Mouse (Mus musculus): ENCODE measurements around the gene Serhl.

Serhl gene

DNA sequence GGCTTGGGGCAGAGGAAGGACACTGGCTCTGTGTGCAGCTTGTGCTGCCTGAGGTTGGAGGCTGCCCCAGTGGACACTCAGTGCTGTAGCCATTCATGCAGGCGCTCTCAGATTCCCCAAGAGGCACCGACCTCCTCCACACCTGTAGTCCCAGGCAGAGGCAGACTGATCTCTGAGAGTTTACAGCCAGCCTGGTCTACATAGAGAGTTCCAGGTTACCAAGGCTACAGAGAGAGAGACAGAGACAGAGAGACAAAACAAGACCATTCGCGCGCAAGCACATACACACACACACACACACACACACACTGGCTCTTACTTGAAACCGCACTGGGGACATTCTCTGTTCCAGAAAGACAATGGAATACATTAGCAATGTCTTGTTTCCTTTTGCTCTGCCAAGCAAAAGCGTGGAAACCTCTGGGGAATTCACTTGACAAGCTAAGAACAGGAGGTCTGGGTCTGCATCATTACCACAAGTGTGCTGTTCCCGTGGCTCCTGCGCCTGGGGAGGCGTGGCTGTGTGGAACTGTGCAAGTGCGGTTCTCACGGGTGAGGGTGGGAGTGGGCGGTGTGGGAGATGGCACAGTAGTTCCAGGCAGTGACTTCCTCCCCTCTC lies 5.2 kb upstream of the Serhl start:
- DNase-seq (ENCODE audit: low spot score): no peak

DNA sequence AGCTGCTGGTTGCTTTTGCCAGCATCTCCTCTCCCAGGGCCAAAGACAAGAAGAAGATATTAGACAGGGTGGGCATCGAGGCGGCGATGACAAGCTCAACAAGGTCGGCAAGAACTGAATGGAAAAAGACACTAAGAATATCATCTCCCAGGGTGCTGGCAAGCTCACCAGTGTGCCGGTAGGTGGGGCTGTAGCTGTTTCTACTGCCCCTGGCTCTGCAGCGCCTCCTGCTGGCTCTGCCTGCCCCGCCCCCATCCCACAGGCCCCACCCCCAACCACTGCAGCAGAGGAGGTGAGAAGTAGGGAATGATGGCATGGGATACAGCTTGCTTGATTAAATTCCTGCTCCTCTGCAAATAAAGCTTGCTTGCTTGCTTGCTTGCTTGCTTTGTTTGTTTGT lies 3.4 kb upstream of the Serhl start:
- DNase-seq (ENCODE audit: low spot score): no peak

DNA sequence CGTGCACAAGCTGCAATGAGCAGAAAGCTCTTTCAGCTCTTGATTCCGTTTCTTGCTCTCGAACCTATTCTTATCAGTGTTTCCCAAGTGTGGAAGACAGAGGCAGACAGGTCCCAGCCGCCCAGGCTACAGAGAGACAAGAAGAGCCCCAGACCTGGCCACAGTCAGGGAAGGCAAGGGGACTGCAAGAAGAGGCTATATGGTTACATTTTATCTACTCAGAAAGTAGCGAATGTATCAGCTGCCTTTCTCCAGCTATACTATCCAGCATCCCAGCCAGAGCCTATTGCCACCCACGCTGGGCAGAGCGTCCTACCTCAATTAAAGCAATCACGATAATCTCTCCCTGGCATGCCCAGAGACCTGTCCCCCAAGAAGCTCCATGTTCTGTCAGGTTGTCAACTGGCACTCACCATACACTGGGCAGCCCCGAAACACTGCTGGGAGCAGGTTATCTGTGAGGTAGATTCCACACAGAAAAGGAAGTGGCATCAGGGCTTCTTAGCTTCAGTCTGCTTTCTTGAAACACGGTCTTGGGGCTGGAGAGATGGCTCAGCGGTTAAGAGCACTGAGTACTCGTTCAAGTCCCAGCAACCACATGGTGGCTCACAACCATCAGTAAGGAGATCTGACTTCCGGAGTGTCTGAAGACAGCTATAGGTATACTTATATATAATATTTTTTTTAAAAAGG lies 2.5 kb upstream of the Serhl start:
- no peak for DNase-seq (ENCODE audit: low spot score)

DNA sequence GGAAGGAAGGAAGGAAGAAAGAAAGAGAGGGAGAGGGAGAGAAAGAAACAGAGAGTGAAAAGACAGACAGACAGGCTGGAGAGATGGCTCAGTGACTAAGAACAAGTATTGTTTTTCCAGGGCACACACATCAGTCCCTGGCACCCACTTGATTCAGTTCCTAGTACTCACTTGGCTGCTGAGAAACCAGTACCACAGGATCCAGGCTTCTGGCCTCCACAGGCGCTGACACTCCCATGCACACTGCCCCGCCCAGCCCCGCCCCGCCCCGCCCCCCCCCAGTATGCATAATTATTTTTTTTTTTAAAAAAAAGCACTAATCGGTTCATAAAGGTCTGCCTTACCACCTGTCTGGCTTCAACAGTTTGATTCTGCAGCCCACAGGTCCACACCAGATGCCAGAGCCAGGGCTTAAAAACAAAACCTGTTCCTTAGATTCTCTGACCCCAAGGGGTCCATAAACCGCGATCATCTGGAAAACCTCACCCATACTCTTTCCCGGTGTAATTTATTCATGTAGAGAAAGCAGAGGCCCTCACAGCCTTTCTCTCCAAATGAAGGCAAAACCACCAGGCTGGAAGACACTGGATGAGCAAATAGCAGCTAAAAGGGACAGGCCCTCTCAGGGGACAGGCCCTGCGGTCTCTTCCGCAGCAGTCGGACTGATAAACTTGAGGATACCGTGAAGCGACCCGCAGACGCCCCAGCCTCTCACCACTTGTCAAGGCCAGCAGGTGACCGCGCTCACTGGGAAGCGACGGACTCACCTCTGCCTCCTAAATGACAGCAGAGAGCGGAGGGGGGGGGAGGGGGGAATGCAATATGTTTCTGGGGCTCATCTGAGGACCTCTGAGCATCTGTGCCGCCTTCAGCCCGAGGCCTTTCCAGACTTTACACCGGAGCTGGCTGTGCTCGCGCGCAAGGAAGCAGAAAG lies 544 bp upstream of the Serhl start:
- no peak for DNase-seq (ENCODE audit: low spot score)

DNA sequence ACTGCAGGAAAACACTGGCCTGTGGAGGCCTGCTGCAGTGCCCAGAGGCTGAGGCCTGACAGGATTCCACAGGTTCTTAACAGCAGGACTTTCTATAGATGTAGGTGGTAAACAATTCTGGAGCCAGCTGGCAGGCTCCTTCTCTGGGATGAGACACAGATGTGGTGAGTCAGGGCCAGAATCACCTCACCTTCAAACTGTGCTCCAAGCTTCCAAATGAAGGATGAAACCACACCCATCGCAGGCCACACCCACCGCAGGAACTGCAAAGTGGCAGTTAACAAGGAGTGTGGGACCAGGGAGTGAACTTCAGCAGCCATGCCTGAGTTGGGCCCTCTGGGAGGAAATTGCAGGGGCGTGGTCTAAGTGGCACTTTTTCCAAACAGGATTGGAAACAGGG lies 1.6 kb downstream of the Serhl start:
- no peak for DNase-seq (ENCODE audit: low spot score)

DNA sequence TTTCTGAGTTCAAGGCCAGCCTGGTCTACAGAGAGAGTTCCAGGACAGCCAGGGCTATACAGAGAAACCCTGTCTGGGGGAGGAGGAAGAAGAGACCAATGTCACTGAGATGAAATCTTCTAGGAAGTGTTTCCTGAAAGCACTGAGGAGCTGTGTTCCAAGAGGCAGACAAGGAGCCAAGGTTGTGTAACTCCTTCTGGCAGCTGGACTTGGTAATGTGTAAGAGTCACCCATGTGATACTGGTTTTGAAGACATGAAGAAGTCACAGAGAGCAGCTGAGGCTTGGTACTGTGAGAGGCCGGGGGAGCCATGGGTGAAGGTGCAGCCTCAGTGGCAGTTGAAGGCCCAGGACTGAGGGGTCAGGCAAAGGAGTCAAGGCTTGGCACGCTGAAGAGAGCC lies 4.4 kb downstream of the Serhl start:
- no peak for DNase-seq (ENCODE audit: low spot score)

DNA sequence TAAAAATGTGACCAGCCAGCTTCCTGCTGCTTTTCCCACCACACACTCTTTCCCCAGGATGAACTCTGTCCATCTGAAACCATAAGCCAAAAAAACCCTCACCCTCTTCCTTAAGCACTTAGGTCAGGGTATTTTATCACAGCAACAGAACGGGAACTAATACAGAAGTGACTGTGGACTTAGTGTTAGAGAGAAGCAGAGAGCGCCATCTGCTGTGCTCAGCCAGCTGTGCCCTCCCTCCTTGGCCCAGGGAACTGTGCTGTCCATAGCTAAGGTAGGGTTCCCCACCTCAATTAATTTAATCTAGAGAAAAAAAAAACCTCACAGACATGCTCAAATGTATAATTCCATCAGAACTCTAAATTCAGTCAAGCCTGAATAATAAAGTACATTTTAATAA lies 6.6 kb downstream of the Serhl start:
- DNase-seq (ENCODE audit: low spot score): no peak

DNA sequence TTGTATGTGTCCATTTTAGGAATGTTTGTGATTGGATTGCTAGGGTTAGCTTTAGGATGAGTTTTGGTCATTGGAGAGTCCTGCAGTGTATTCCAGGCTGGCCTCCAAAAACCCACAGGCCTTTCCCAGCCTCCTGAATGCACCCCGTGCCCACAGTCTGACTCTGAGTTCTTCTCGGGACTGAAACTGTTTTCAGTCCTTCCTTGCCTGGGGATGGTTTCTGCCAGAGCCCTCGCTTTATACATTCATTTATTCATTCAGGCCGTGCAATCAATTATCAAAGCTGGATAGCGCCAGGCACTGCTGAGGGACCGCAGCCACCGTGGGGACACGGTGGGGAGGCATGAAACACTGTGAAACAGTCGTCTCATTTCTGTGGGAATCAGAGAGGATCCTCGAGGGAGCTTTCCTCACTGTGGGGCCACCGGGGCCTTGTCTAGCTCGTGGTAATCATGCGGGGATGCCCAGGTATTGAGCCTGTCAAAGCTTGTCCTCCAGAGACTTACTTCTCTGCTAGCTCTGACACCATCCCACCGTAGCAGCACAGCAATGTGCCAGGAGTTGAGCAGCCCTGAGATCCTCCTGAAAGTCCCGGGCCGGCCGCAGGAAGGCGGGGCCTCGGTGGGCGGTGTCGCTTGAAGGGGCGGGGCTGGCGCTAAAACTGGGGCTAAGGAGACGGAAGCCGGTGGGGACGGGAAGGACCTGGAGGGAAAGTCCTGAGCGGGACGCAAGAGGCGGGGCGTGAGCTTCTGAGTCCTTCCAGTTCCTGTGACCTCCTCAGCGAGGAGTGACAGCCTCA lies 10.4 kb downstream of the Serhl start:
- no peak for DNase-seq (ENCODE audit: low spot score)

DNA sequence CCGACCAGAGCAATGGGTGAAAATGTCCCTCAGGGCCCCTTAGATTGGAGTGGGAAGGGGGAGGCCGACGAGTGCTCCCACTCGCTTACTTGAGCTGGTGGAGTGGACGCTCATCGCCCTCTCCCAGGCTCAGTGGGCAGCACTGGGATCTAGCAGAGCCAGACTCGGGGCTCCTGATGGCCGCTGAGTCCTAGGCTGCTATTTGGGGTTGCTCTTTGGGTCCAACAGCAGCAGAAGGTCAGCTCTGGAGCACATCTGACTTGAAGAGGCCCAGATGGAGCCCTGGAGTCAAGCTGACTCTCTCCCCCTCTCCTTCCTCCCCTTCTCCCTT lies 11.0 kb downstream of the Serhl start:
- DNase-seq (ENCODE audit: low spot score): no peak

DNA sequence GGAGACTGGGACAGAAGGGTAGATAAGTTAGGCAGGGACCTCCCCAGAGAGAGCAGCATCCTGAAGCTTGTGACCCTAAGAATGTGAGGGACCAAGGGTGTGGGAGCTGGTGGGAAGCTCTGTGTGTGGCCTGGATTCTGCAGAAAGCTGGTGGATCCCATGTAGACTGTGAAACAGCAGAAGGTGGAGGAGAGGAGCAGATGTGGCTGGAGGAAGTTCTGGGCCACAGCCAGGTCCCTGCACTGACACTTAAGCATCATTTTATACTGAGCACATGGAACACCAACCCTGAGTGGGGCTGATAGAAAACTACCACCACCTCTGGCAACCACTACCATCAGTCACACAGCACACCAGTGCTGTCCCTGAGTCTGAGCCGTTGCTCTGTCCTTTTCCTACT lies 13.8 kb downstream of the Serhl start:
- DNase-seq (ENCODE audit: low spot score): no peak

DNA sequence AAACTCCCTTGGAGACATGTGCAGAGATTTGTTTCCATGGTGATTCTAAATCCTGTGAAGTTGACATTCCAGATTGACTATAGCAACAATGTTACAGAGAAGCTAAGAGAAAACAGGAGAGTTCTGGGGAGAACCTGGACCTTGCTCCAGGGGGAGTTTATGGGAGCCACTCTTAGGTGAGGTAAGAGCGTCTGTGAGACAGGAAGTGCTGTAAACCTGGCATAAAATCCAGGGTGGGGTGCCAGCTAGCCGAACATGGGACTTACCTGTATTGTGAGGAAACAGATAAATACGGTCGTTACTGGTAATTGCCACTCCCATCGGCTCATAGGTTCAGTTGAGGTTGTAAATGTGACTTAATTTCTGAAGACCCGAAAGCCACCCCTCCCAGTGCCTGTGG lies 17.1 kb downstream of the Serhl start:
- no peak for DNase-seq (ENCODE audit: low spot score)

DNA sequence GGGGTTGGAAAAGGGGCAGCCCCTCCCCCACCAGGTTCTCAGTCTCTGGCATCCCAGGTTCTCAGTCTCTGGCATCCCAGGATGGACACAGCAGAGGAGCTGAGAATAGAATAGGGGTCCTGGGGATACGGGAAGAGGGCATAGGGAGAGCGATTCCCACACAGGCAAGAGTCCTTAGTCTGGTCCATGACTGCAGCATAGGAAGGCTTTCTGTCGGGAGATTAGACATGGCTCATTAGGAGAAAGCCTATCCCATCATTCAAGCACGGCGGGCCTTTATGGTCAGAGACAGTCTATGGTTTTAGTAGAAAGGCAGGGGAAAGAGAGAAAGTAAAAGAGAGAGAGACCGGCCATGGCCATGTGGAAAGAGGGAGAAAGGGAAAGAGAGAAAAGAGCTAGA lies 18.5 kb downstream of the Serhl start:
- DNase-seq (ENCODE audit: low spot score): no peak

DNA sequence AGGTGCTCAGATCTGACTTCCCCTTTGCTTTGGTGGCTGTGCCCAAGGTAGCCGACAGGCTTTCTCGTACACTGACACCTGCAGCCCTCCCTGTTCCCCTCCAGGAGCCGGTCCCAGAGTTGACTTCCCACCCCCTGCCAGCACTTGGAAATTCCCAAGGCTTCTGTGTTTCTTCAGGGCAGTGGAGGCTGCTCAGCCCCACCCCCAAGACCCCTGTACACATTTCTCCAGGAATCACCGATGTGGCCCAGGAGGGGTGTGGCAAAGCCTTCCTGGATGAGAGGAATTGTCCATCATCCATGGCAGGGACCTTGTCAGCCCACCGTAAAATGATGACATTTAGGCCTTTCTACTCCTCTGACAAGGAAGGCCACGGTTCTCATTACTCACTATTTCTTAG lies 22.0 kb downstream of the Serhl start:
- DNase-seq (ENCODE audit: low spot score): no peak

DNA sequence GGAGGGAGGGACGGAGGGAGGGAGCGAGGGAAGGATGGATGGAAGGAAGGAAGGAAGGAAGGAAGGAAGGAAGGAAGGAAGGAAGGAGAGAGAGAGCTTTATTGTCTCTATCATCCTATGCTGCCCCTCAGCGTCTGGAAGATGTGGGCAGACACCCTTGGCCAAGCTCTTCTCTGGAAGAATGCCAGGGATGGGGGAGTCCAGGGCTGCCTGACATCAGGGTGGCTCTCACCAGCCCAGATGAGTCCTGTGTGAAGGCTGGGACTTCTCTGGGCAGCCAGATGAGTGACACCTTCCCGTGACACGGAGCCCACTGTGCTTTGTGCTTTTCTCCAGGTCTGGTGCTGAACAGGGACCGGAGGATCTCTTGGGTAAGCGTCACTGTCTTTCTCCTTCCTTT lies 22.6 kb downstream of the Serhl start:
- no peak for DNase-seq (ENCODE audit: low spot score)

DNA sequence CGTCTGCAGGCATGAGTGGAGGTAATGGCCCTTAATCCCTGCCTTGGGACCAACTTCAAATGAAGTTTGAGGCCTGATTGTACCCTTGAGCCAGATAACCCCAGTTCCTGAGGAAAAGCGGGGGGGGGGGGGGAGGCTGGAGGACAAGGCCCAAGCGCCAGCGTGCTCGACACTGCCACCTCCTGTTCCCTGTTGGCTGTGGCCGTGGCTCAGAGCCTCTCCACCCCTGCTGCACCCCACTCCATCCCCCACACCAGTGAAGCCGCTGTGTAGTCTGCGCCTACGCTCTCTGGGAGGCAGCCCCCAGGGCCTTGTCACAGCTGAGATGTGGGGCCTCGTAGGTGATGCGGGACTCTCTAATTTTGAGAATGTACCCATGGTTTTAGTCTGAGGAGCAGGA lies 23.6 kb downstream of the Serhl start:
- no peak for DNase-seq (ENCODE audit: low spot score)

DNA sequence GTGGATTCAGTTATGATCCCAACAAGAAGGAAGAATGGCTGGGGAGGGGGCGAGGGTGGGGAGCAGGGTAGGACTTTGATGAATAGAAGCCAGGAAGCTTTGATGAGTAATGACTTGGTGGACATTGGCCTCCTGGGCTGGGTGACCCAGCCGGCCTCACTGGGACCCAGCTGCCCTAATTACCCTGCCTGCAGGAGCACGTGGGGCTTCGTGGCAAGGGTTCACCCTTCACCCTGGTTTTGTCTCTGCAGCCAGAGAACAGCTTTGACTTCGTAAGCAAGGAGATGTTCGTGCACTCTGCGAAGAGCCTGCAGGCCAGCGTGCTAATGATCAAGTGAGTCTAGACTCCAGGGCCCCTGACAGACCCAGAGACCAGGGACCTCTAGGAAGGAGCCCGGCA lies 24.8 kb downstream of the Serhl start:
- no peak for DNase-seq (ENCODE audit: low spot score)

DNA sequence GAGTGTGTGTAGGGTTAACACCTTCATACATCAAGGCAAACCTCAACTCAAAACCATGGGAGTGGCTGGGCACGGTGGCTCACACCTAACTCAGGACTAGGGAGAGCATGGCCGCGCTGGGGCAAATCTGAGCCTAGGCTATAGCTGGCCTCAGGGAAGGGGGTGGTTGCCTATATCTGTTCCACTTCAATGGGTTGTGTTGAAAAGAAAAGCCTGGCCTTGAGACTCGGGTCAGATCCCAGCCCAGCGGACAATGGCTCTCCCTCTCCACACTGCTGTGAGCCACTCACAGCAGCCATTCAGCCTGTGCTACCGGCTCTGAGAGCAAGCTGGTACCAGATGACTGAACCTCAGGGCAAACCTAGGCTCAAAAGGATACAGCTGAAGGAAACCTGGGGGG lies 25.8 kb downstream of the Serhl start:
- DNase-seq (ENCODE audit: low spot score): no peak

DNA sequence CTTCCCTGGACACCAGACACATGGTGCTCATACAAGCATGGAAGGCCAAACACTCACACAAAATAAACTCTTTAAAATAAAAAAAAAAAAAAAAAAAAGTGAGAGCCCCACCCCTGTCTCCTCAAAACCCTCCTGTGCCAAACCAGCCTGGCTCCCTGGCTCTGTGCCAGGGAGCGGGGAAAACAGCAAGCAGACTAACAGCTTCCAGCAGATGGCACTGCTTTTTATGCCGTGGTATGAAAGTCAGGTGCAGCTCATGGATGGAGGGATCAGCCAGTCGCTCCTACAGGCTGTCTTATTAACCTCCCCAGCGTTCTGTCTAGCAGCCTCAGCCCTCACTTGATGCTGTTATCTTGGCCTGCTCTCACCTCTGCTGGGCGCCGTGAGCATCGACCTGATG lies 29.1 kb downstream of the Serhl start:
- no peak for DNase-seq (ENCODE audit: low spot score)

DNA sequence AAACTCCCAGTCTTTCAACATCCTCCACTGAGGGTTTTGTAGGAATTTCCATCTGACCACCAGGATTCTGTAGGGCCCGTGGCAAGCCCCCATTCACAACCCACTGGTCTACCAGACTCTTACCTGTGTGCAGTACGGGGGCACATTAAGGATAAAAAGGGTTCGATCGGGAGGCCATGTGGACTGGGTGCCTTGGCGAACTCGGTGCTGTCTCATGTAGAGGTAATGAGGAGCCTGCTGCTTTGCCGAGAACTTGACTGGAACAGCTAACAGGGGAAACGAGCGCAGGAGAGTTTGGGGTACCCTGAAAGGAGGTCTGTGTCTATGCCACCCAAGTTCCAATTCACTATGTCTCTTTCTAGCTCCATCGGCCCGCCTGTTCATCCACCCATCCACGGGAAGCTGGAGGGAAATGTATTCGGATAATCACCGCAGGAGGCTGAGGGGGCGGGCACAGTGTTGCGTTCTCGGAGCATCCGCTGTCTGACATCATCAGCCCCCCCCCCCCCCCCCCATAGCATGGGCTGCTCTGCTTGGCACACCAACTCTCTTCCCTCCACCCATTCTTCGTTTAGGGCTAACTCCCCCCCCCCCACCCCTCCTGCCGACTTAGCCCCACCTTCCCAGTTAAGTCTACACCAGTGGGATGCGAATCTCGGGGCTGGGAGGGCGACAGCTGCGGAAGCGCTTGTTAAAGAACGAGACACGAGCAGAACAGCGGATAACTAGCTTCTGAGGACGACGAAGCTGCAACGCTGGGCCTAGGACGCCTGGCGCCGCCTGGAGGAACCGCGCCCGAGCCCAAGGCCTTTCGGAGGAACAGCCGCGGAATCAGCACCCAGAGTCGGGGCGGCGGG lies 32.6 kb downstream of the Serhl start:
- DNase-seq (ENCODE audit: low spot score): no peak

DNA sequence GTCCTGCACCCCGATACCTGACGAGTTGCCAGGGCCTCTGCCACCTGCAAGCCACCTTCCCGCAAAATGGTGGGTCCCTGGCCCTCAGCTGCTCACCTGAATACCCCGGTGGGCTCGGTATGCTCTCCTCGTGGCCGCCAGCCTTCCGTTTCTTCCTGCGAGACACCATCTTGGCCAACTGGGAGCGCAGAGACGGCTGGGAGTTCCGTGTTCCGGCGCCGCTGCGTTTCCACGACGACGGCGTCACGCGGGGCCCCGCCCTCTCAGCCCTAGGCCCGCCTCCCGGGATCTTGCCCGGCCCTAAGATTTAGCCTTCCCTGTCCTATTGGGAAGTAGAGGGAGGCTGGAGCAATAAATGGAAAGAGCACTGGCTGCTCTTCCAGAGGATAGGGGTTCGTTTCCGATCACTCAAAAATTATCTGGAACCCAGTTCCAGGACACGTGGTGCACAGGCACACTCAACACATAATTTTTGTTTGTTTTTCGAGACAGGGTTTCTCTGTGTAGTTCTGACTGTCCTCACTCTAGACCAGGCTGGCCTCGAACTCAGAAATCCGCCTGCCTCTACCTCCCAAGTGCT lies 33.4 kb downstream of the Serhl start, which contains the start of gene Rrp7a:
Gene Rrp7a (minus strand): TSS at position 236 of the 580 bp plus-strand sequence.
- DNase-seq (ENCODE audit: low spot score): peak; percentile 65

DNA sequence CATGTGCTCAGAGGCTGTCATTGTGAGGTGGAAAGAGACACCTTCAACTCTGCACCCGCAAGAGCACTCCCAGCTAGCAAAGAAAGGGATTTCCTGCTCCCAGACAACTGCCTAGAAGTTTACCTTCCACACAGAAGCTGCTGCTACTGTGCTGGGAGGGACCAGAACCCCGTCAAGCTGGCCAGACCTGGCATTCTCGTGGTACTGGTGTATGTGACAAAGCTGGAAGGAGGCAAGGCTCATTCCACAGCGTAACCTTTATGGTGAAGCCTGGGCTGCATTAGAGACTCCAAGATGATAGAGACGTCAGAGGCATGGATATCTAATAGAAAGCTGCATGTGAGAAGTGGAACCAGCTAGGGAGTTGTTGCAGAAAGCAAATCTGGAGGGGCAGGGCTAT lies 35.3 kb downstream of the Serhl start:
- no peak for DNase-seq (ENCODE audit: low spot score)

Measured in layer of hippocampus, adult 9-10 months (tissue).